Mouse (Mus musculus) kidney, postnatal 14 days (tissue): ENCODE results near the gene Slc9a8.

ENCODE experiments used
- DNase-seq: peaks from one replicate; pipeline ENCODE4 v3.0.0; 2022; ENCODE audit warnings: mixed read lengths

Slc9a8 gene

GRCm38 (mm10) chr2:167415970-167416563 is 5.4 kb upstream of the Slc9a8 start:
- peak; percentile 82 for DNase-seq

DNA sequence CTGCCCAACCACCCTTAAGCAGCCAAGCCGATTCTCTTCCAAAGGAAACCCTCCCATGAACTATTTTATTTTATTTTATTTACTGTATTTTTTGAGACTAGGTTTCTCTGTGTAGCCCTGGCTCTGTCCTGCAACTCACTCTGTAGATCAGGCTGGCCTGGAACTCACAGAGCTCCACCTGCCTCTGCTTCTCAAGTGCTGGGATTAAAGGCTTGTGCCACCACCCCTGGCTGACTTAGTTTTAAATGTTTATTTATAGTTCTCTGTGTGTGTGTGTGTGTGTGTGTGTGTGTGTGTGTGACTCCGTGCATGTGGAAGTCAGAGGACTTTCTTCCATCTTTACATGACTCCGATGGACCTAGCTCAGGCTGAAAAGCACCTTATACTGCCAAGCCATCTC is 4.5 kb upstream of the Slc9a8 start:
- no peak for DNase-seq

GRCm38 (mm10) chr2:167417694-167418093 is 3.8 kb upstream of the Slc9a8 start:
- DNase-seq: peak; percentile 80

GRCm38 (mm10) chr2:167419204-167419603 is 2.3 kb upstream of the Slc9a8 start:
- DNase-seq: peak; percentile 72

- no peak for DNase-seq
Measured at GRCm38 (mm10) chr2:167420811-167421241, 686 bp upstream of the Slc9a8 start.

GRCm38 (mm10) chr2:167422150-167422470 is 598 bp downstream of the Slc9a8 start:
- no peak for DNase-seq

- no peak for DNase-seq
Measured at GRCm38 (mm10) chr2:167423031-167423611, 1.6 kb downstream of the Slc9a8 start.

DNA sequence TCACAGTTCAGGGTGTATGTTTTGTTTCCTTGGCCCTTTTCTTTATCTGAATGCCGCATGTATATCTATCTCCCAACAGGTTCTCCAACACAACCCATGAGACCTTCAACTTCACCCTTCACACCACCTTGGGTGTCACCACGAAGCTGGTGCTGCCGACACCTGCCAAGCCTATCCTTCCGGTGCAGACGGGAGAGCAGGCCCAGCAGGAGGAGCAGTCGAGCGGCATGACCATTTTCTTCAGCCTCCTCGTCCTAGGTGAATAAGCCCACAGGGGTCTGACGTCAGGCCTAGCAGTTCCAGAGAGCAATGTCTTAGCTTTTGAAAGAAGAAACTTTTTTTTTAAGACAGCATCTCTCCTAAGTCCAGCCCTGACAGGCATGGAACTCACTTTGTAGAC is 2.5 kb downstream of the Slc9a8 start:
- no peak for DNase-seq

DNA sequence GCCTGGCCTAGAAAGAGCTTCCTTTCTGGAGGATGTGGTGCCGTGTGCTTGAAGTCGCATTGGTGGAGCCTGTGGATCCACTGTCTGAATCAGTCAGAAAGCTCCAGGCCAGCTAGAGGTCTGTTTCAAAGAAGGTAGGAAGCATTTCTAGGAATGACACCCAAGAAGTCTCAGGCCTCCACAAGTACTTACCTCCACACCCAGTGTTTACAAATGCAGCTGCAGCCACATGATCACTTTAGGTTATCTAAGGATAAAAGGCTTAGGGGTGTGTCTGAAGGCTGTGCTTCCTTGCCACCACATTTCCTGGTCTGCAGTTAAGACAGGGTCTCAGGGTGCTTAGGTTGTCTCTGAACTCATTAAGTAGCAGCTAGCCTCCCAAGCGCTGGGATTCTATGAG is 3.0 kb downstream of the Slc9a8 start:
- DNase-seq: no peak

- DNase-seq: no peak
Measured at GRCm38 (mm10) chr2:167425407-167425806, 3.9 kb downstream of the Slc9a8 start.

GRCm38 (mm10) chr2:167429596-167429995 is 8.1 kb downstream of the Slc9a8 start:
- no peak for DNase-seq

DNA sequence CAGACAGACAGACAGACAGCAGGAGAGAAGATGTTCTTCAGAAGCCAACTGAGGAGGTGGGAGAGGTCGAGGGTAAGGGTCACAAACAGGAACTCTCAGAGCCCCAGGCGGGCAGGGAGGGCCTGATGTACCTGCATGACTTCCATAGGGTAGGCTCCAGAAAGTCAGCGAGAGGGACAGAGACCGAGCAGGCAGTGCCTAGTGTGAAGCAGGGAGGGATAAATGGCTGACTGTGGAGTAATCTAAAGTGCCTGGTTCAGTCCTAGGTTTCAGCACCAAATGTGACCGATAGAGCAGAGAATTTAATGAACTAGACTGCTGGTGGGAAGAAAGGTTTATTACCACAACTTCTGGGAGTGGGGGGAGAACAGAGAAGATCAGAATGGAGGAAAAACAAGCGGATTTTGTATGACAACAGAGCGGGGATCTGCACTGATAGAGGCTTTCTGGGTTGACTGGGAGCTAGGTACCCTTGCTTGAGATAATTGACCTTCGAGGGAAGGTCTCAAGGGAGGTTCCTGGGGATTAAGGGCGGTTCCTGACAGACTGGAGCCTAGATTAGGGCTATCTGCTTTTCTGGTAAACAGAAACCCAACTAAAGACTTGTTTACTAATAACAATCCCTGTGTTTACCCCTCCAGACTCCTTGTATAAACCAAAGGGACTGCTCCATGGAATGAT is 9.4 kb downstream of the Slc9a8 start:
- DNase-seq: no peak

GRCm38 (mm10) chr2:167431418-167431776 is 9.9 kb downstream of the Slc9a8 start:
- DNase-seq: no peak

- no peak for DNase-seq
Measured at GRCm38 (mm10) chr2:167434570-167434969, 13.1 kb downstream of the Slc9a8 start.

GRCm38 (mm10) chr2:167435631-167436030 is 14.1 kb downstream of the Slc9a8 start:
- DNase-seq: peak; percentile 64

- DNase-seq: no peak
Measured at GRCm38 (mm10) chr2:167436371-167436770, 14.9 kb downstream of the Slc9a8 start.

- DNase-seq: peak; percentile 77
Measured at GRCm38 (mm10) chr2:167439422-167439821, 17.9 kb downstream of the Slc9a8 start.

GRCm38 (mm10) chr2:167443411-167444193 is 22.1 kb downstream of the Slc9a8 start:
- no peak for DNase-seq

- peak; percentile 56 for DNase-seq
Measured at GRCm38 (mm10) chr2:167445911-167446780, 24.6 kb downstream of the Slc9a8 start.

DNA sequence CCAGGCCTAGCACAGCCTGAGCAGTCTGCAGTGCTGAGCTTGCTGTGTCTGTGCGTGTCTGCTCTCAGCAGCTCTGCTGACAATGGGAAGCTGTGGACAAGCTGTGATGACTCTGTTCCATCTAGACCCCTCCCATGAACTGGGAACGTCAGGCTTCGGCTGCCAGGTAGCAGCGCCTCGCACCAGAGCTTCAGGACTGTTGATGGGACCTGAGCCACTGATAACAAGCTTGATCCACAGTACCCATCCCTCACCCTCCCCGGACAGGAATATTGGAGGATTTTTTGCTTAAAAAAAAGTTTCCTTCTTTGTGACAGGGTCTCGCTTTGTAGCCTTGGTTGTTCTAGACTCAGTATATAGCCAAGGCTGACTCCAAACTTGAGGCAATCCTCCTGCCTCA is 25.7 kb downstream of the Slc9a8 start:
- DNase-seq: no peak

- DNase-seq: no peak
Measured at GRCm38 (mm10) chr2:167447629-167448028, 26.1 kb downstream of the Slc9a8 start.
